Mouse (Mus musculus) spleen, adult 2 months (tissue): ENCODE results near the gene Syce3. TPM values are rescaled to one million over a fixed set of nuclear protein-coding genes. Genes with fewer than 3 reads are reported as not detected.

Source experiments
- DNase-seq, 2 experiments: peaks; one replicate each; pipeline versions ENCODE4 v3.0.0 to v3.0.0-alpha.2; 2012 to 2021; ENCODE audit warnings: low spot score in 2 of 2, low read depth in 1 of 2
- H3K27ac ChIP-seq: fragments of 200-500 bp; 2 replicates; pipeline ENCODE4 v1.5.1; 2012; ENCODE audit warnings: low read length, inconsistent platforms; ENCODE audit not compliant: insufficient read depth
- H3K27me3 ChIP-seq: fragments of 200-500 bp; 2 replicates; pipeline ENCODE4 v1.6.1; 2012; ENCODE audit warnings: mild to moderate bottlenecking, moderate library complexity, low read length, inconsistent platforms; ENCODE audit not compliant: control insufficient read depth, insufficient read depth
- H3K36me3 ChIP-seq: fragments of 200-500 bp; 2 replicates; pipeline ENCODE4 v1.6.1; 2012; ENCODE audit warnings: mild to moderate bottlenecking, low read length, inconsistent platforms; ENCODE audit not compliant: control insufficient read depth, insufficient read depth
- H3K4me1 ChIP-seq: fragments of 200-500 bp; 2 replicates; pipeline ENCODE4 v1.6.1; 2011; ENCODE audit warnings: inconsistent platforms; ENCODE audit not compliant: control insufficient read depth, insufficient read depth, insufficient read length
- H3K4me3 ChIP-seq: fragments of 200-500 bp; 2 replicates; pipeline ENCODE4 v1.5.1; 2011; ENCODE audit warnings: mild to moderate bottlenecking, inconsistent platforms; ENCODE audit not compliant: insufficient read depth, insufficient read length; ENCODE audit errors: extremely low read depth
- CTCF ChIP-seq: fragments of 200-500 bp; IDR thresholded peaks from 2 replicates; pipeline ENCODE4 v1.5.1; 2011; ENCODE audit warnings: mild to moderate bottlenecking, inconsistent platforms; ENCODE audit not compliant: insufficient read depth, insufficient read length, insufficient replicate concordance; ENCODE audit errors: extremely low read depth
- POLR2A ChIP-seq: fragments of 200-500 bp; IDR thresholded peaks from 2 replicates; pipeline ENCODE4 v1.6.1; 2011; ENCODE audit warnings: low read depth, low read length, inconsistent platforms
- WGBS: fragments of 180-500 bp; shearing (Covaris S2); methylation state at CpG from one replicate; pipeline ENCODE4 v1.1.7; 2018; 5-methylcytosine and 5-hydroxymethylcytosine counted together
- polyA plus RNA-seq: library from polyadenylated mRNA; depleted of rRNA; stranded (reverse); fragments of >200 nt; gene quantifications from 2 replicates; pipeline ENCODE4 v1.2.3, GENCODE M21; 2012

Syce3 gene
- polyA plus RNA-seq, 1 experiment: not detected

- H3K27ac ChIP-seq: no peak overlapping the region
- H3K27me3 ChIP-seq: no peaks in the 10 kb centered on the region
- no peak overlapping the region for H3K4me3 ChIP-seq
- H3K4me1 ChIP-seq: peaks cover 7% of the 10 kb centered on the region
- no peak for TF ChIP-seq POLR2A
- TF ChIP-seq CTCF: no peak
- WGBS: 96% methylated on average over 10 of the region's 10 CpGs
- peaks cover 14% of the 10 kb centered on the region for H3K36me3 ChIP-seq
- no peak for DNase-seq
Measured at GRCm38 (mm10) chr15:89426716-89427115, 16.4 kb upstream of the Syce3 start.

DNA sequence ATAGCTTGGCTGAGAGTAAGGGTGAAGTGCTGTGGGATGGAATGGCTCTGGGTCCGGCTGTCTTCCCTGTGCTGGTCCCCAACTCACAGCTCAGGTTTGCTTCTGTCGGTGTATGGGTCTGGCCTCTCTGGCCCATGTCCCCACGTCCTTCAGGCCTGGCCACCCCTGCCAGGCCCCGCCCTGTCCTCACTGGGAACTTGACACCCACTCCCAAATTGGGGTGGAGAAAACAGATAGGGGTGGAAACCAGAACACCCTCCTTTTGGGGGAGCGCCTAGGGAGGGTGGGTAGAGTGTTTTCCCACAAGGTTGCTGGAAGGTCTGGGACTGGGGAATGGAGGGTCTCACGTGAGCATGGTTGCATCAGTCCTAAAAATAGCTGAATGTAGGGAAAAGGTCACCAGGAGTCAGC, 15.4 kb upstream of the Syce3 start, which contains the start of gene Cpt1b:
Cpt1b (minus strand) TSS at position 153 of the 411 bp plus-strand sequence.
- 86% methylated on average over 6 of the region's 6 CpGs for WGBS
- DNase-seq: no peak
- Histone ChIP-seq H3K27me3 (no peaks in the 10 kb centered on the region), H3K36me3 (peaks cover 14% of the 10 kb centered on the region), H3K27ac (no peak within 1 kb of the TSS), H3K4me1 (peaks cover 5% of the 10 kb centered on the region), H3K4me3 (no peak within 1 kb of the TSS)
- TF ChIP-seq CTCF (no peak), POLR2A (no peak)

DNA sequence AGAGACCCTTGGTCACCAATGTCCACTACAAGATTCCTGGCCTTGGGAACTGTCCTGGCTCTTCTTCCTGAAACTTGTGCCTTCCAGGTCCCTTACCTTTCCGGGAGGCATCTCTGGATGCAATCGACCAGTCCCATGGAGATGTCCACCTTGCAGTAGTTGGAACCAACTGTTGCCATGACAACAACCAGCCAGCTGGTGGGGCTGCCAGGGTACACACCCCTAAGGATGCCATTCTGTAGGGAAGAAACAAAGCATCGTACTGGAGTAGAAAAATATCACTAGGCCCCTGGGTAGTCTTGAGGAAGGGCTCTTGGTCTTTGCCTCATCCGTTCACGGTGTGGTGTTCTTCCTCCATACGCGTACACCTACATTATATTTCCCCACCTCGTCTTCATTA, 14.3 kb upstream of the Syce3 start:
- TF ChIP-seq POLR2A (no peak), CTCF (no peak)
- peaks cover 5% of the 10 kb centered on the region for H3K4me1 ChIP-seq
- 93% methylated on average over 8 of the region's 8 CpGs for whole genome bisulfite sequencing
- no peak overlapping the region for H3K27ac ChIP-seq
- DNase-seq: no peak
- no peaks in the 10 kb centered on the region for H3K27me3 ChIP-seq
- H3K4me3 ChIP-seq: no peak overlapping the region
- peaks cover 18% of the 10 kb centered on the region for H3K36me3 ChIP-seq

DNA sequence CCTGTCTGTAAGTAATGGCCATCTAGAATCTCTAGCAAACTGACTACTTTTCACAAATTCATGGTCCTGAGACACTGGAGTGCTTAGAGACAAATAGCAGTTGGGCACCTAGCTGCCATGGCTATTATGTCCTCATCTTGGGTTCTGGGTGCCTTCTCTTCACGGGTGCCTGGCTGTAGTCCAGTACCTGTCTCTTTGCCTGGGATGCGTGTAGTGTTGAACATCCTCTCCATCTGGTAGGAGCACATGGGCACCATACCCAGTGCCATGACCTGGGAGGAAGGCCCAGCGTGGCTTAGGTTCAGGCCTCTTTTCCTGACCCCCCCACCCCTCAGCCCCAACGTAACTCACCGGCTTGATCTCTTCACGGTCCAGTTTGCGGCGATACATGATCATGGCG, 11.6 kb upstream of the Syce3 start:
- Histone ChIP-seq H3K4me1 (no peaks in the 10 kb centered on the region), H3K36me3 (peaks cover 19% of the 10 kb centered on the region), H3K27ac (no peak overlapping the region), H3K27me3 (no peaks in the 10 kb centered on the region), H3K4me3 (no peak overlapping the region)
- DNase-seq: no peak
- TF ChIP-seq POLR2A: no peak
- TF ChIP-seq CTCF: no peak
- WGBS: 94% methylated on average over 9 of the region's 9 CpGs

DNA sequence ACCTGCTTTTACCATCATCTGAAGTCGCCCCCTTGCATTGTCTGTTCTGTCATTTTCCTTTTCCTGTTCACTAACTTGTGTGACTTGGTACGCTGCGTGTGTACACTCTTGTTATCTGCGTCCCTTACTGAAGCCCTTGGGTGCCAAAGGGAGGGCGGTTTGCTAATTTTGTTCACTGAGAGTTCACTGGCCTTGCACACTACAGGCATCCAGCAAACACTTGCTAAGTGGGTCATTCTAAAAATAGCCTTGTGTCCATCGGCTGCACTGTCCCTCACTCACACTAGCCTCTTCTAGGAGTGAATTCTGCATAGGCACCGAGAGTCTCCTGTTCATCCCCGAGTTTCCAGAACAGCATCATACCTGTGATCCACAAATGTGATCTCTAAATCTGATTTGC, 5.0 kb upstream of the Syce3 start:
- Histone ChIP-seq H3K4me1 (no peaks in the 10 kb centered on the region), H3K27ac (no peak overlapping the region), H3K36me3 (peaks cover 11% of the 10 kb centered on the region), H3K27me3 (no peaks in the 10 kb centered on the region), H3K4me3 (no peak overlapping the region)
- WGBS: 83% methylated on average over 8 of the region's 8 CpGs
- no peak for DNase-seq
- TF ChIP-seq CTCF: no peak
- TF ChIP-seq POLR2A: no peak

DNA sequence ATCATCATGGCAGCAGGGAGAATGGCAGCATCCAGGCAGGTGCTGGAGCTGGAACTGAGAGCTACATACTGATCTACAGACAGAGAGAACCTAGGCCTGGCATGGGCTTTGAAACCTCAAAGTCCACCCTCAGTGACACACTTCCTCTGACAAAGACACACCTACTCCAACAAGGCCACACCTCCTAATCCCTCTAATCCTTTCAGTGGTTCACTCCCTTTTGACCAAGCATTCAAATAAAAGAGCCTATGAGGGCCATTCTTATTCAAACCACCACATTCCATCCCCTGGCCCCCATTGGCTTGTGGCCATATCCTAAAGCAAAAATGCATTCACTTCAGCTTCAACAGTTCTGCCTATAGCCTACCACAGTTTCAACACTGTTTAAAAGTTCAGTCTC, 3.6 kb downstream of the Syce3 start:
- TF ChIP-seq CTCF (no peak), POLR2A (no peak)
- DNase-seq: no peak
- Histone ChIP-seq H3K36me3 (no peaks in the 10 kb centered on the region), H3K4me1 (no peaks in the 10 kb centered on the region), H3K27ac (no peak overlapping the region), H3K27me3 (no peaks in the 10 kb centered on the region), H3K4me3 (no peak overlapping the region)

DNA sequence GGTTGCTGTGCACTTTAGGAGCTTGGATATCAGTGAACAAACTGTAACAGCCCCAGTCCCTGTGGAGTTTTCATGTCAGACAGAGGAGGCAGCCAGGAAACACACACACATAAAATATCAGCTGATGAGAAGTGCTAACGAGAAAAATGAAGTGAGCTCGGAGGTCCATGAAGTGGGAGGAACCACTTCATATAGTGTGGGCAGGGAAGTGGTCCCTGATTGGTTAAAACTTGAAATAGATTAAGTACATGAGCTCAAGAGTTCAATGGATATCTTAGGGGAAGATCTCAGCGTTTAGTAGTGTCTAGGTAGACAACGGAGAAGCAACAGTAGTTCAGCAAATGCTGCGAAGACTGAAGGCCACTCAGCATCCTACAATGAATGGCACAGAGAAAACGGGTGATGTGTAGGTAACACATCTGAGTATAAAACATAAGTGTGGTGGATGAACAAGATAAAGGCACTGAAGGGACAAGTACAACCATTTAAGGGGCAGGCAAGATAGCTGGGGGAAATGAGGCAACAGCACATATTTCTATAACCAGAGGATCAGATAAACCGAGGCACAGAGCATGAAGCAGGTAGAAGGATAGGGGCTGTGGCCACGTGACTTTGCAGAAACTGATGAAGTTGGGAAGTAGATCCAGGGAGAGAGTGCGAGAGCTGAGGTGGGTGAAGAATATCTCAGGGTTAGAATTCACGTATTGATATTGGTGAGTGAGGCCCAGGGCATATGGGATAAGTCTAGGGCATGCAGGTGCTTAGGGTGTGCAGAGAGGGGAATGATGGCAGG, 5.3 kb downstream of the Syce3 start:
- no peak for DNase-seq
- TF ChIP-seq POLR2A: no peak
- H3K27me3 ChIP-seq: no peaks in the 10 kb centered on the region
- no peaks in the 10 kb centered on the region for H3K36me3 ChIP-seq
- no peak overlapping the region for H3K4me3 ChIP-seq
- H3K4me1 ChIP-seq: no peaks in the 10 kb centered on the region
- H3K27ac ChIP-seq: no peak overlapping the region
- WGBS: 73% methylated on average over 10 of the region's 10 CpGs

GRCm38 (mm10) chr15:89402471-89402870, 7.8 kb downstream of the Syce3 start:
- no peak for TF ChIP-seq CTCF
- no peak for TF ChIP-seq POLR2A
- Histone ChIP-seq H3K4me3 (no peak overlapping the region), H3K36me3 (no peaks in the 10 kb centered on the region), H3K27ac (no peak overlapping the region), H3K27me3 (no peaks in the 10 kb centered on the region), H3K4me1 (no peaks in the 10 kb centered on the region)
- DNase-seq: no peak
- WGBS: 88% methylated on average over 1 of the region's 1 CpGs
